Mouse (Mus musculus) small intestine, adult 2 months (tissue): ENCODE results near the gene Tnfrsf23. TPM values are rescaled to one million over a fixed set of nuclear protein-coding genes. Genes with fewer than 3 reads are reported as not detected.
"Not testable (repeated sequence)": the region's sequence is repeated elsewhere in the genome, so short reads cannot be mapped to it uniquely, and the experiment has no call there.

ENCODE experiments used
- H3K27ac ChIP-seq: fragments of 200-500 bp; 2 replicates; pipeline ENCODE4 v1.5.1; 2012; ENCODE audit warnings: low read depth, low read length, control low read depth, inconsistent platforms; ENCODE audit not compliant: insufficient read depth
- H3K27me3 ChIP-seq: fragments of 200-500 bp; 2 replicates; pipeline ENCODE4 v1.6.1; 2012; ENCODE audit warnings: mild to moderate bottlenecking, moderate library complexity, low read length, inconsistent platforms; ENCODE audit not compliant: control insufficient read depth, insufficient read depth
- H3K36me3 ChIP-seq: fragments of 200-500 bp; 2 replicates; pipeline ENCODE4 v1.6.1; 2012; ENCODE audit warnings: mild to moderate bottlenecking, low read length, control low read depth, inconsistent platforms; ENCODE audit not compliant: control insufficient read depth, insufficient read depth
- H3K4me1 ChIP-seq: fragments of 200-500 bp; 2 replicates; pipeline ENCODE4 v1.6.1; 2012; ENCODE audit warnings: low read length, inconsistent platforms, mixed read lengths; ENCODE audit not compliant: control insufficient read depth, insufficient read depth, insufficient read length
- H3K4me3 ChIP-seq: fragments of 200-500 bp; 2 replicates; pipeline ENCODE4 v1.5.1; 2012; ENCODE audit warnings: low read depth, mild to moderate bottlenecking, control low read depth, inconsistent platforms, low read length, moderate library complexity
- CTCF ChIP-seq: fragments of 200-500 bp; IDR thresholded peaks from 2 replicates; pipeline ENCODE4 v1.5.1; 2012; ENCODE audit warnings: low read depth, mild to moderate bottlenecking, control low read depth, inconsistent platforms, low read length, moderate library complexity, mixed read lengths; ENCODE audit not compliant: insufficient replicate concordance, insufficient read length; ENCODE audit errors: extremely low read depth
- POLR2A ChIP-seq: fragments of 200-500 bp; IDR thresholded peaks from 2 replicates; pipeline ENCODE4 v1.6.1; 2012; ENCODE audit warnings: low read depth, mild to moderate bottlenecking, control low read depth, inconsistent platforms, low read length, moderate library complexity
- WGBS: fragments of 180-500 bp; shearing (Covaris S2); methylation state at CpG from one replicate; pipeline ENCODE4 v1.1.7; 2018; 5-methylcytosine and 5-hydroxymethylcytosine counted together
- polyA plus RNA-seq: library from polyadenylated mRNA; depleted of rRNA; stranded (reverse); fragments of >200 nt; gene quantifications from 2 replicates; pipeline ENCODE4 v1.2.3, GENCODE M21; 2012

Tnfrsf23 gene
- polyA plus RNA-seq, 1 experiment, result 2.9 TPM

- Histone ChIP-seq H3K4me1 (0 out of 2 replicates have a peak, but pooled peaks cover 2% of the 10 kb centered on the region), H3K36me3 (no peaks in the 10 kb centered on the region), H3K27me3 (no peaks in the 10 kb centered on the region), H3K27ac (no peak within 1 kb of the TSS), H3K4me3 (peak within 1 kb of the TSS; percentile 79)
- 5% methylated on average over 39 of the region's 39 CpGs for WGBS
- TF ChIP-seq POLR2A, result no peak
- no peak for TF ChIP-seq CTCF
Observed at GRCm38 (mm10) chr7:143649034-143649768, 36.5 kb downstream of the Tnfrsf23 start, which contains the start of gene Tnfrsf22. TSS of gene Tnfrsf22 (minus strand) at chr7:143649661.

GRCm38 (mm10) chr7:143643949-143644348 lies 41.7 kb downstream of the Tnfrsf23 start:
- WGBS, result 79% methylated on average over 2 of the region's 2 CpGs
- H3K4me1 ChIP-seq, H3K36me3 ChIP-seq, H3K27ac ChIP-seq, H3K27me3 ChIP-seq, H3K4me3 ChIP-seq: not testable (repeated sequence)

GRCm38 (mm10) chr7:143636674-143637073 lies 49.0 kb downstream of the Tnfrsf23 start:
- no peaks in the 10 kb centered on the region; the same call in 1 of the 2 replicates for H3K27me3 ChIP-seq
- WGBS, result 83% methylated on average over 1 of the region's 1 CpGs
- H3K36me3 ChIP-seq, result no peaks in the 10 kb centered on the region
- TF ChIP-seq CTCF, result no peak
- no peak for TF ChIP-seq POLR2A
- no peaks in the 10 kb centered on the region for H3K4me1 ChIP-seq
- no peak overlapping the region for H3K4me3 ChIP-seq
- H3K27ac ChIP-seq, result no peak overlapping the region

GRCm38 (mm10) chr7:143631503-143631902 lies 54.2 kb downstream of the Tnfrsf23 start:
- Histone ChIP-seq H3K4me3 (no peak overlapping the region), H3K27ac (no peak overlapping the region), H3K36me3 (no peaks in the 10 kb centered on the region), H3K27me3 (no peaks in the 10 kb centered on the region; the same call in 1 of the 2 replicates), H3K4me1 (no peaks in the 10 kb centered on the region)
- 45% methylated on average over 2 of the region's 2 CpGs for WGBS
- TF ChIP-seq POLR2A, result no peak
- TF ChIP-seq CTCF, result no peak

- WGBS, result 0% methylated on average over 1 of the region's 1 CpGs
- H3K4me1 ChIP-seq, result no peaks in the 10 kb centered on the region
- H3K36me3 ChIP-seq, result no peaks in the 10 kb centered on the region
- H3K27ac ChIP-seq, result no peak overlapping the region
- TF ChIP-seq CTCF (no peak), POLR2A (no peak)
- H3K4me3 ChIP-seq, result no peak overlapping the region
- H3K27me3 ChIP-seq, result no peaks in the 10 kb centered on the region; the same call in 1 of the 2 replicates
Observed at GRCm38 (mm10) chr7:143629501-143629900, 56.2 kb downstream of the Tnfrsf23 start.

GRCm38 (mm10) chr7:143628540-143628939 lies 57.1 kb downstream of the Tnfrsf23 start, which contains the start of gene Tnfrsf26:
TSS of gene Tnfrsf26 (minus strand) at chr7:143628722.
- Histone ChIP-seq H3K4me3 (peak within 1 kb of the TSS; percentile 40; the same call in 1 of the 2 replicates), H3K4me1 (no peaks in the 10 kb centered on the region), H3K27ac (peak within 1 kb of the TSS; percentile 69), H3K27me3 (no peaks in the 10 kb centered on the region; the same call in 1 of the 2 replicates), H3K36me3 (no peaks in the 10 kb centered on the region)
- TF ChIP-seq CTCF (no peak), POLR2A (no peak)
- 79% methylated on average over 1 of the region's 1 CpGs for whole genome bisulfite sequencing

GRCm38 (mm10) chr7:143627555-143628286 lies 58.0 kb downstream of the Tnfrsf23 start:
- peak overlapping the region; percentile 69 for H3K27ac ChIP-seq
- no peaks in the 10 kb centered on the region for H3K4me1 ChIP-seq
- no peaks in the 10 kb centered on the region for H3K36me3 ChIP-seq
- TF ChIP-seq CTCF (no peak), POLR2A (no peak)
- H3K27me3 ChIP-seq, result no peaks in the 10 kb centered on the region; the same call in 1 of the 2 replicates
- peak overlapping the region; percentile 40; the same call in 1 of the 2 replicates for H3K4me3 ChIP-seq
- 53% methylated on average over 10 of the region's 10 CpGs for WGBS
